Mouse (Mus musculus) urinary bladder, postnatal 36 days (tissue): ENCODE measurements around the gene Slc17a3.

Experiments
- DNase-seq, 2 experiments: peaks; one replicate each; pipeline ENCODE4 v3.0.0; 2022; ENCODE audit warnings: low spot score in 2 of 2, mixed read lengths in 1 of 2

The Slc17a3 gene

DNA sequence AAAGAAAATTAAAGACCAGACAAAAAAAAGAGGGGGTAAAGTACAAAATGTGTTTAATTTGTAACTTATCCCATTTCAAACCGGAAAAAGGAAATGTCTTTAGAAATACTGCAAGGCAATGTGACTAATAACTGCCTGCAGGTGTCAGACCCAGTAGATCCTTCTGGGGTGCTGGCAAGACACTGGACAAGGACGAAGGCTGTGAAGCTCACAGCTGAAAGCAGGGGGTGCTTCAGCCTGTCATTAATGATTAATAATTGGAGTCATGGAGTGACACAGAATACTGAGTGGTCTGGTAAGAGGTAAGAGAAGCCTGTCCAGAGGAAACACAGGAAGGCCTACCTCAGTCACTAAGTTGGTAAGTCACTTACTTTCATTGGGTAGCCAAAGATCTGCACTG lies at the start of gene Slc17a3:
Slc17a3 (plus strand) TSS at position 127 of the 400 bp plus-strand sequence.
- no peak for DNase-seq

DNA sequence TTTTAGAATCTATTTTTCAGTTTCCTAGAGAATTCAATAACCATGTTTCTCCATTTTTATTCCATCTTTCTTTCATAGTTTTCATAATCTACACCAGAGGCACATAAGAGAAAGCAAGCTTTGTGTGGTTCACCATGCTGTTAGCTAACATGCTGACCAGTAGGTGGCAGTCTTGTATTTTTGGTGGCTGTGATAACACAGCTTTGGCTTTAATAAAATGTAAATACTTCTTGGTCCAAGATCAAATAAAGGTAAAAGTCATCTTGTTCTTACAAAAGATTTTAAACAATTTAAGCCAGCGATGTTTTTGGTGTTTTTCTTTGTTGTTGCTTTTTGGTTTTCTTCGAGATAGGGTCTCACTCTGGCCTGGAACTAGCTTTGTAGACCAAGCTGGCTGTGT lies 46.7 kb upstream of the Slc17a3 start:
- peak; percentile 6 to 23 for DNase-seq

DNA sequence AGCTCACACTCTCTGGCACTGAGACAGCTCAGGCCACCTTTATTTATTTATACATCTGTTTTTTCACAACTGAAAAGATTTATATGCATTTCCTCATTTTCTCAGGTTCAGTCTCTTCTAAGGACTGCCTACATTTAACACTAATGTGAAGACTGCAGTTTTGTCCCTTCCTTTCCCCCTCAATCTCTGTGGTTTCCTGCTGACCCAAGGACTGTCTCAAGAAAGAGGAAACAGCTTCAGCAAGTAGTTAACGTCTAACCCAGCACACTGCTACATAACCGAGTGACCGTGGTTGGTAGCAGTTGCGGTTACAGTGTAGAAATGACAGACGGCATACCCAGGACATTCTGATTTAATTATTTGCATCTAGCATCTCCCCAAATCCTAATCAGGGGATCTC lies 39.8 kb upstream of the Slc17a3 start:
- no peak for DNase-seq

DNA sequence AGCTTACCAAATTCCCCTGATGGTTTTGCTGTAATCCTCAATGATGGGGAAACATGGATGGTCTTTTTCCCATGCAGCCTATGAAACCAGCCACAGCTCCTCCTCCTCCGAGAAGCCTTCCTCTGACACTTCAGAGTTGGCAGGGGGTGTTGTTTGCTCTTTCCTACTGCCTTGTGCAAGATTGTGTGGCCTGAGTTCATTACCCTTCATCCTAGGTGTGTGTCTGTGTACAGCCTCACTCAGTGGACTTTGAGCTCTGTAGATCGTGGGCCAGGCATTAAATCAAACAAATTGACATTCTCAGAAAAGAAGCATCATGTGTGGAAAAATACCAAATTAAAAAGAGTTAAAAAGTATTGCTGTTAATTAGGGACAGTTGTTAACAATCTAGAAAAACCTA lies 34.7 kb upstream of the Slc17a3 start:
- no peak for DNase-seq

DNA sequence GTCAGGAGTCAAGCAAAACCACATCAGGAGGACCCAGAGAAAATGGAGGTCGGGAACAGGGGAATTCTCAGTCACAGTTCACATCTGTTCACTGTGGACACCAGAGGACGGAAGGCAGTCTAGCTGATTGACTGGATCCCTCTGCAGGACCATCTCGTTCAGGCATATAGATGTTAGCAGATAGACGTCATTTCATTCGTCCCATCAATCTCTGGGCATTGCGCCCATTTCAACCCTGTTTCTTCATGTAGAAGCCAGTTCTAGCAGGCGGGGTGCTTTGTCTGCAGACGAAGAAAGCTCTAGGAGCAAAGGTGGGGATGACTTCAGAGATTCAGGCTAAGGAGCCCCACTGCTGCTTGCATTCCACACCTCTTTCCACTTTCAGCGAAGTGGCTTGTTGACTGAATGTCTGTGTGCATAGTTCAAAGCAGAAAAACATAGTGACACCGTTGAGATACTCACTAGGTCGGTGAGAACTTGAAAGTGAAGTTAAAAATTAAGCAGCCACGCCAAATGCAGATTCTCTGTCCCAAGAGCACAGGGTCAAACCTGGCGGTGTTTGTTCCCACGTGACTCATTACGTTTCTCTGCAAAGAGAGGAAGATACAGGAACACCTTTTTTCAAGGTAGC lies 32.7 kb upstream of the Slc17a3 start, which contains the start of gene Slc17a2:
Slc17a2 (plus strand) TSS at position 572 of the 631 bp plus-strand sequence.
- no peak for DNase-seq

DNA sequence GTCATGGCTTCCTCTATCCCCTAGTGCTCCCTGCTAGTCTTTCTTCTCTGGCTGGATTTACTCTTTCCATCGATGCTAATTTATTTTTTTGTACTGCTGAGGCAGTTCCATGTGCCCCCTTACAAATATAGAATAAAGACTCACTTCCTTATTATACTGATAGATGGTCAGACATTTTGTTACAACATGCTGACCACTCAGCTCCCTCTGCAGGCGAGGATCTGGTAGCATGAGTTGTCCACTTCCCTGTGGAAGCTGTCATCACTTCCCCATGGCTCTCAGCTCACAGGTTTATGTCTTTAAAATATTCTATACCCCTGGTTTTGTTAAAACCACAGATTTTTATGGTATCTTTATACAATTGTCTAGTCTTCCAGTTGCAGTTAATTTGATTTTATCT lies 23.1 kb upstream of the Slc17a3 start:
- DNase-seq, result no peak

DNA sequence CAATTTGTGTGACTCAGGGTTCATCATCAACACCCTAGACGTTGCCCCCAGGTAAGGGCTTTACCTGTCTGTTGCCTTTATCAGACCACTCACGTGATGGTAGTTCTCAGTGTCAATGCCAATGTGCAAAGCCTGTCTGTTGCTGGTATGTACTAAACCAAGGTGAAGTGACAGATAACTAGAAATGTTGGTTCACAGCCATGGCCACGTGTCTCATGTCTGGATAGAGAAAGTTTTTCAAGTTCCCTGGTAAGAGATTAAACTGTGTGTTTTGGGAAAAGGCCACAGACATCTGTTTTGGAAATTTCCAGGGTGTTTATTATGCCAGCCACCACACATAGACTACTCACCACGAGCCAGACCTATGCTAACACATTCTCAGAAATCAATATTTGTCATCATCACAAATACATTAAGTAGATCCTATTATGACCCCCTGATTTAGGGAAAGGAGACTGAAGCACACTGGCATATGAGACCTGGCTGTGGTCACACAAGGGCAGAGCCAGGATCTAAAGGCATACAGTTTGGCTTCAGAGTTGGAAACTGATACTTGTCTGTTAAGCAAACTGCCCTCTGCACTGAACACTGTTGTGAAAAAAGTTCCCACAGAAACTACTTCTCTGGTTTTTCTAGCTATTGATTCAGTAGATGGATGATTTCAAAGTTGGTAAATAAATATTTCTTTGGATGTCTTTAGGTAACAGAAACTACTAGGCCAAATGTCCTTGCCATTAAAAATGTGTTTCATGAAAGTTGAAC lies 18.9 kb upstream of the Slc17a3 start:
- no peak for DNase-seq

DNA sequence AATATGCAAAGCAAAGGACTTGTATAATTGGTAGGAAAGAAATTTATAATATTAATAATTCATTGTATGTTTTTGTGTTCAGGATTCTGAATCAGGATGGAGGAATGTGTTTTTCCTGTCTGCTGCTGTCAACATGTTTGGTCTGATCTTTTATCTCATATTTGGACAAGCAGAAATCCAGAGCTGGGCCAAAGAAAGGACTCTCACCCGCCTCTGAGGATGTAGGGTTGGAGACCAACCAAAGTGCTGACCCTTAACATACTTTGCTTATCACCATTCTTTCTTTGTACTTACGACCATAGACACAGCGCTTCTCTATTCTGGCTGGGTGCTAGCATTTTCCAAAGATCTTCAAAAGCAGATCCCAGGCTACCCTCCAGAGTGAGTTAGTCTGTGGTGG lies 17.0 kb upstream of the Slc17a3 start:
- DNase-seq, result no peak

DNA sequence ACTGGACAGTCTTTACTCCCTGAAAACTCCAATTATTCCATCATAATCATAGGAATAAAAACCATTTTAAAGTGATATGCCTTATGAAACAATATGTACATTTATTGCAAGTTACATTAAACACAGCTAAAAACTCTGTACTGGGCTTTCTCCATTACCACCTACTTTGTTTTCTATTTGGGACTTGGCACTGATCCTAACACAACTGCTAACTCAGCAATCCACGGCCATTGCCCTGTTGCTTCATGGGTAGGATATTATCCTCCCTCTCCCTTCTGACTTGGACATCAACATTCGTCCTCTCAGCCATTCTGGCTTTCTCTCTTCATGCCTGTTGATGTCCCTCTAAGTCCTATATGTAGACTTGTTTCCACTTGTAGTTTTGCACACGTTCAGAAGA lies 12.6 kb upstream of the Slc17a3 start:
- DNase-seq, result no peak

DNA sequence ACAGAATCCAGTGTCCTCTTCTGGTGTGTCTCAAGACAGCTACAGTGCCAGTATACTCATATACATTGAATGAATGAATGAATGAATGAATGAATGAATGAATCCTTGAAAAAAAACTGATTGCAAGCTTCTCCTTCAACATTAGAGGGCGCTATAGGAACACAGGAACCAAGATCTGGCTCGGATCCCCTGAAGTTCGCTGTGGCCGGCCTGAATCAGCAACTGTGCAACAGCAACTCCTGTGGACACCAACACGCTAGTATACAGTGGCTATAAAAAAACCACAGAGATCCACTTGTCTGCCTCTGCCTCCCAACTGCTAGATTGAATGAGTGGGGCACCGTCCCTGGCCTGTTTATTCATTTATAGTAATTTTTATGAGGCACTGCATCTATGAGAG lies 6.2 kb upstream of the Slc17a3 start:
- peak; percentile 3 to 20 for DNase-seq

DNA sequence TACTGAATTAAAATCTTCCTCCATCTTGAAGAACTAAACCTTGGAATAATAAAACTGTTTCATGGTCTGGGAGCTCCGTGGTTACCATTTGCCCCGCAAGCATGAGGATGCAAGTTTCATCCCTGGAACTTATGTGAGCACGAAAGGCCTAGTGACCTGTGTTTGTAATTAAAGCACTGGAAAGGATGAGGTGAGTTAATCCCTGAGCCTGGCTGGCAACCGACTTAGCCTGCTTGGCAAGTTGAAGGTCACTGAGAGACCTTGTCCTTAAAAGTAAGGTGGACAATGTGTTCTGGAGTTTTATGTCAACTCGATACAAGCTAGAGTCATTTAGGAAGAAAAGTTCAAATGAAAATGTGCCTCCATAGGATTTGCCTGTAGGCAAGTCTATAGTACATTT lies 4.4 kb upstream of the Slc17a3 start:
- DNase-seq, result no peak

DNA sequence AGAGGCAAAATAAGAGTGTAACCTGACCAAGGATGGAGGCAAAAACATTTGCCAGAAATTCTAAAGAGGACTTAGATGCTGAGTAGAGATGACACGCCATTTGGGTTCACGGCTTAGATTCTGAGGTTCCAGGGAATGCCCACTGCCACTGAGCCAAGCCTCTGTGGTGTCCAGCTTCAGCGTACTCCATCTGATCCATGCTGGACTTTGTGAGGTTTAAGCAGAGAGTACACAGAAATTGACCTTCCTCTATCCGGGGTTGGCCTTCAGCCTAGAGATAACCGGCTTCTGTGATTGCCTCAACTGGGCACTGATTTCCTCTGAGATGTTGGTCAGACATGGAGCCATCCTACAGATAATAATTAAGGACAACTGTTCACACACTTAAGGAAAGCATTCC lies 2.6 kb upstream of the Slc17a3 start:
- DNase-seq, result no peak

DNA sequence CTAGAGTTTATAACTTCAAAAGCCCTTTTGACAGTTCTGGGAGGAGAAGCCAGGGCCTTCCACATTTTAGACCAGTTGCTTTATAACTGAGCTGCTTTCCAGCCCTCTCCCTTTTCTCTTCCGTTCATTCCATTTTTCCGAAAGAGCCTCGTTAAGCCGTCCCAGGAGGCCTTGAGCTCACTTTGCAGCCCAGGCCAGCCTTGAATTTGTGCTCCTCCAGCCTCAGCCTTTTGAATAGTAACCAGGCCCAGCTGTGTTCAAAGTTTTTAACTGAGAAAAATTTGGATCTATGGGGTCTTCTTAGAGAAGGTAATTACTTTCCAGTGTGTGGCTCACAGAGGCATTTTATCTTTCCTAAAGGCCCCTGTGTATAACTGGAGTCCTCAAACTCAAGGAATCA lies 6.6 kb downstream of the Slc17a3 start:
- DNase-seq, result no peak

DNA sequence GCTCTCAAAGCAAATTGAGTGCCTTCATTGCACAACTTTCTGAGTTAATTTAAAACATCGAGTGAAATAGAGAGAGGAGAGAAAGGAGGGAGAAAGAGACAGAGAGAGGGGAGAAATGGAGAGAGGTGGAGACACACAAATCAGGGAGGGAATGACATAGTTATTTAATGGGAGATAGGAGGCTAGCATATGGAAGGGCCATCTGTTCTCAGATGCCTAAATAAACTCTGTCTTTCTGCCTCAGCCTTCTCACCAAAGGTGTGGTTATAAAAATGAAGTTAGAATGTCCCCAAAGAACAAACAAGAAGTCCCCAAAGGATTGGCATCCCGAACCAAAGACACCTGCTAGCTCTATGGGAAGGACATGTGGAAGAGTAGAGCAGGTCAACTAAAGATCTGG lies 10.1 kb downstream of the Slc17a3 start:
- no peak for DNase-seq

DNA sequence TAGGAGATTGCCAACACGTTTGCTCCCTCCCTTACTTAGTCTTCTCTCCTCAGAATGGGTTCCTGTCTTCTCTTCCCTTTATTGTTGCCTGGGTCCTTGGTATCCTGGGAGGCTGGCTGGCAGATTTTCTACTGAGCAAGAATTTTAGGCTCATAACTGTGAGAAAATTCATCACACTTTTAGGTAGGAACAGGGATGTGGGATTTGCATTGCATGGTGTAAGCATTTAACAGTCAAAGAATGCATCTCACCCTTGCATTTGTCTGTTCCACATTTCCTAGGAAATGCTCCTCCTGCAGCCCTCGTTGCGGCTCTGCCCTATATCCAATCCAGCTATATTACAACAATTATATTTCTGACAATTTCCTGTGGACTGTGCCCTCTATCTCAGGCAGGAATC lies 17.2 kb downstream of the Slc17a3 start:
- DNase-seq, result no peak

DNA sequence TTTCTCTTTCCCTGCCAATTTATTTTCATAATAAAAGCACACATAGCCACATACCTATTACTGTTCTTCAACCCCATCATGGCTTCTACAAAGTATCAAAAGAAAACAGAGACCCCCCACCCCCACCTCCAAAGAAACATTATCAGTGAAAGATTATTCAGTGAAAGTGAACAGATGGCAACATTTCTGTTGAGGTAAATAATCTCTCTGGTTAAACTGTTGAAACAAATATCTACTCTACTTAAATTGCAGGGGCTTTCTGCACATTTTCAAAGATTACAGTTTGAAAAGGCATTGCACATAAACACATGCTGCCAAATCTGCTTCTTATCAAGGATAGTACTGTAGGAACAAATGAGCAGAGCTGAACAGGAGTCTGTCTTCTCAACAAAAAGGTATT lies 22.6 kb downstream of the Slc17a3 start:
- no peak for DNase-seq

DNA sequence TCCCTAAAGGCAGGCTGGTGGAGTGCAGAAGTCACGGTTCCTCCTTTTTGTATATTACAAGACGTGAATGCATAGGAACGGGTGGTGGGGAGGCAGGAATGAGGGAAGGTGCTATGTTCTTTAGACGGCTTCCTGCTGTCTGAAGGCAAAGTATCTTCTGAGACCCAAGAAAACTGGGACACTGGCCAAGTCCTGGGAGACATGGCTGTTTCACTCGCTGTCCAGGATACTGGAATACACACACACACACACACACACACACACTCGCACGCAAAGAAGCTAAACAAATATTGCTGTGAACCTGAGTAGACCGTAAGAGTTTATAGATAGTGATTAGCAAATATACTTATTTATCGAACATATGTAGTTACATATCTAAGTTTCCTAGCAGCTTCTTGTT lies 25.5 kb downstream of the Slc17a3 start:
- DNase-seq, result no peak

DNA sequence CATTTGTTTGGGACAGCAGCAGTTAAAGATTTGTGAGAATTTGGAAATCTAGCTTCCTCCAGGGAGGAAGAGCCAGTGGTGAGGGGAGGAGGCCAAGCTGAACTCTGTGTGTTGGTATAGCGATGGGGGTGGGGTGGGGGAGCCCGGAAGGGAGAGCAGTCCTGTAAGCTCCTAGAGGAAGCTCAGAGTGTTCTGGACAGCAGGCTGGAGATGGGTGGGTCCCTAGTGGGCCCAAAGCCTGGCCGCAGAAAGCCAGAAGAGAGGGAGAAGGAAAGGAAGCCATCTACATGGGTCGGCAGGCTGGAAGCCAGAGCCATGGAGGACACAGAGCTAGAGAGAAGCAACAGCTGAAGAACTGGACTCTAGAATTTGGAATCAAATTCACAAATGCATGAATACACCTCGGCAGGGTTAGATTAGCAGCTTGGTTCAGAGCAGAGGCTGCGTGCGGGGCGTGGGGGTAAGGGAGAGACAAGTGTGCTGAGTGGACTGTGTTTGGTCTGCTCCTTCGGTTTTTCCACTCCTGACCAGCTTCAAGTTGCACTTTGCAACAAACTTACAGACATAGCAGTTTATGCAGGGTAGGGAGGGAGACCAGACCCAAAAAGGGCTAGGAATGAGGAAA lies 27.0 kb downstream of the Slc17a3 start:
- DNase-seq, result no peak

DNA sequence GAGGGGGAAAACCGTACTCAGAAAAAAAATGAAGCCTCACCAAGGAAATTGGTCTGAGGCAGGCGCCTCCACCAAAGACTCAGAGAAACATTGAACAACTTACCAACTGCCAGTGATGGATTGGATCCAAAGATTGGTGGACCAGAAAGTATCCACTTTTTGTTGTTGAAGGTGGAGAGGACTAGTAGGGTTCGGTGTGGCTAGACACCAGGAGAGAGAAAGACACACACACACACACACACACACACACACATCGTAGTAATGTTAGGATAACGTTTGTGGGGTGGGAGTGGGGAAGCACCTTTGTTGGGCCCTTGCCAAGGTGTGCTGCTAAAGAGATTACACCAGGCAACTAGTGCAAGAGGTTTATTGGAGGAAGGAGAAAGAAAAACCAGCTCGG lies 27.8 kb downstream of the Slc17a3 start:
- no peak for DNase-seq

DNA sequence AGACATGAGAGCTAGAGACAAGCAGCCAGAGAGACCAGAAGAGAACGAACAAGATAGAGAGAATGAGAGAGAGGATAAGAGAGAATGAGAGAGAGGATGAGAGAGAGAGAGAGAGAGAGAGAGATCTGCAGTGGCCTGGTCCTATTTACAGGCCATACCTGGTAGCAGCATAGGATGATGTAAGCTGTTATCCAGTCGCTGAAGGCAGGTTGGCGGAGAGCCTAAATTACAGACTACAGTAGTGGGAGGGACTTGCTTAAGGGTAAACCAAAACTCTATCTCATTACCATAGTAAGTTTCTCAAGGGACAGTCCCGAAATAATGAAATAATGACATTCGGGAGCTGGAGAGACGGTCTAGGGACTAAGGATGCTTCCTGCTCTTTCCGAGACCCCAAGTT lies 28.2 kb downstream of the Slc17a3 start, which contains the start of gene Slc17a1:
Slc17a1 (plus strand) TSS at position 346 of the 400 bp plus-strand sequence.
- no peak for DNase-seq

DNA sequence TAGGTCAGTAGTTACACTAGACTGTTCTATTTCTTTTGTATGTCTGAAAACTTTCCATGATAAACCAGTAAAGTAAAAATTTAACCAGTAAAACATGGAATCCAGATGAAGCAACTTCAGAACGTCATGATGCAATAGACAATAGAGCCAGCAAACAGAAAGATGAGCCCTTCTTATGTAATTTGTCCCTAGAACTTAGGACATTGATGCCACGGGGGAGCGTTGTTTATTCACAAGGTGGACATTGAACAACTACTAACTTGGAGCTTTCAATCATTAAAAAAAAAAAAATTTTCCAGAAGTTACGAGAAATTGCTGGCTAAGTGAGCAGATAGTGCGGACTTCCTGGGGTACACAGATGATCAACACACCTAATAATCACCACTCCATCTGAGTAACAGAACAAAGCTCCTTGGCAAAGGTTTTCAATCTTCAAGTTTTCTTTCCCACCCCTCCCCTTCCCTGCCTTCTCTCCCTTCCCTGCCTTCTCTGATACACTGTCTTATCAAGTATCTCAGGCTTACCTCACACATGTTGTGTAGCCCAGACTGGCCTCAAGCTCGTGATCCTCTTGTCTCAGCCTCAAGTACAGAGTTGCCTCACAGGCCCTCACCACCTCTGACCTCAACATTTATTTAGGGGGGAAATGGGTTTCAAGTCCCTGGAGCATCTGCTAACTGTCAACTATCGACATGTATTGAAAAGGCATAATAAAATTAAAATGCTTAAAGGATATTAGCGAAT lies 29.7 kb downstream of the Slc17a3 start:
- DNase-seq, result no peak

DNA sequence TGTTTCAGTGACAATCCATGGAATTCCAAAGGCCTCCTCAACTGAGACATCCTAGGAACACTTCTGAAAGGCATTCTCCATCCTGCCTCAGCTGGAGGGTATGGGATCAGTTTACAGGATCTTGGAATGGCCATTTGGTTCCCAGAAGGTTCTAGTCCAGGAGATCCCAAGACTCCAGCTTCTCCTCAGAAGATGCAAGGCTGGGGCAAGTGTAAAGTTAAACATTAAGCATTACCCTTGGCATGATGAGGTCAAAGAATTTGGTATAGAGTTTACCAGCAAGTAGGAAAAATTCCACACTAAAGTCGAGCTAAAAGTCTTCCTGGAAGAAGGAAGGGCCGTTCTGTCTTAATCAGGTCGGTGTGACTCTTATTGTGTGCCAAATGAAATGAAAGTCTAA lies 30.8 kb downstream of the Slc17a3 start:
- no peak for DNase-seq
